Mouse (Mus musculus): ENCODE results near the gene Fam169a. TPM values are rescaled to one million over a fixed set of nuclear protein-coding genes. Genes with fewer than 3 reads are reported as not detected.

Fam169a gene
- total RNA-seq, 2 experiments from 2014 or later = 0.29 TPM; not detected in 1

GRCm38 (mm10) chr13:97176731-97177130, 109.6 kb downstream of the Fam169a start:
- no peak for ATAC-seq (ENCODE audit: poor library complexity, severe bottlenecking)

- ATAC-seq (ENCODE audit: poor library complexity, severe bottlenecking) = no peak
Measured at GRCm38 (mm10) chr13:97178943-97179342, 111.9 kb downstream of the Fam169a start.

GRCm38 (mm10) chr13:97180113-97180828, 113.2 kb downstream of the Fam169a start:
- no peak for ATAC-seq (ENCODE audit: poor library complexity, severe bottlenecking)

Other genes starting within 250 kb of the Fam169a start
- gene Gcnt4, start 142.6 kb upstream of the Fam169a start, total RNA-seq (2015) = 0.09 and 0.11 TPM in 2 replicates
- 0.11 TPM in 1 of 2 replicates, not detected in the other for gene Gcnt4, start 142.6 kb upstream of the Fam169a start, total RNA-seq (2017)
- gene 1700029F12Rik, start 32.9 kb upstream of the Fam169a start, total RNA-seq (2015) = not detected in 2 replicates
- gene 1700029F12Rik, start 32.9 kb upstream of the Fam169a start, total RNA-seq (2017) = not detected in 2 replicates
- gene Gm6169, start 32.0 kb downstream of the Fam169a start, total RNA-seq (2015) = 37.0 and 37.2 TPM in 2 replicates
- gene Gm6169, start 32.0 kb downstream of the Fam169a start, total RNA-seq (2017) = 7.2 and 8.5 TPM in 2 replicates
- 11.4 and 14.5 TPM in 2 replicates for gene Gfm2, start 70.7 kb downstream of the Fam169a start, total RNA-seq (2015)
- 20.7 and 29.1 TPM in 2 replicates for gene Gfm2, start 70.7 kb downstream of the Fam169a start, total RNA-seq (2017)
- 225 and 248 TPM in 2 replicates for gene Nsa2, start 70.7 kb downstream of the Fam169a start, total RNA-seq (2015)
- 333 and 335 TPM in 2 replicates for gene Nsa2, start 70.7 kb downstream of the Fam169a start, total RNA-seq (2017)
- 160 and 202 TPM in 2 replicates for gene Hexb, start 131.1 kb downstream of the Fam169a start, total RNA-seq (2015)
- gene Hexb, start 131.1 kb downstream of the Fam169a start, total RNA-seq (2017) = 125 and 139 TPM in 2 replicates
- gene Enc1, start 173.8 kb downstream of the Fam169a start, total RNA-seq (2015) = 2.0 and 3.0 TPM in 2 replicates
- gene Enc1, start 173.8 kb downstream of the Fam169a start, total RNA-seq (2017) = 2.3 and 3.5 TPM in 2 replicates

All from megakaryocyte, adult 5-6 weeks (primary cell).